21 mouse cellular contexts compared by ENCODE assay signal in genomic region chr11:74404216-74404615, GRCm38 (mm10). TPM values are rescaled to one million over a fixed set of nuclear protein-coding genes. Genes with fewer than 3 reads are reported as not detected.
DNase-seq lines count a peak whose midpoint lies in the region; ATAC-seq lines count a peak whose summit lies in the region.
"Had no signal": no experiment of that assay in that cellular context is flagged by ENCODE, and none has a peak within 500 bp of the region (broad histone marks: within the 10 kb centered on the region; RNA-seq: fewer than 3 reads in every experiment).

No protein-coding gene starts in this region.

- H3K4me2 ChIP-seq in embryonic facial prominence, embryonic 14.5 days (ENCODE audit: low read depth, low read length), result no peak overlapping the region
- H3K4me2 ChIP-seq in kidney, embryonic 14.5 days (replicated peaks; ENCODE audit: low read depth, low read length), result no peak overlapping the region
- H3K4me2 ChIP-seq: limb, embryonic 12.5 days; liver, embryonic 15.5 days; midbrain, embryonic 11.5 days had no signal

- H3K4me1 ChIP-seq in embryonic facial prominence, embryonic 14.5 days (ENCODE audit: control insufficient read depth, insufficient read depth, low read length), result peaks cover 5% of the 10 kb centered on the region
- H3K4me1 ChIP-seq in embryonic facial prominence, embryonic 10.5 days, result peaks cover 6% of the 10 kb centered on the region
- peaks cover 15% of the 10 kb centered on the region for H3K4me1 ChIP-seq in kidney, embryonic 14.5 days (ENCODE audit: control insufficient read depth, insufficient read depth, low read length)
- H3K4me1 ChIP-seq: liver, embryonic 15.5 days had no signal

- H3K27me3 ChIP-seq in embryonic facial prominence, embryonic 14.5 days (replicated peaks; ENCODE audit: control insufficient read depth, insufficient read depth, low read length), result no peaks in the 10 kb centered on the region
- 0 out of 2 replicates have a peak, but pooled peaks cover 4% of the 10 kb centered on the region for H3K27me3 ChIP-seq in embryonic facial prominence, embryonic 10.5 days (replicated peaks; ENCODE audit: low read depth, poor library complexity, severe bottlenecking)
- H3K27me3 ChIP-seq in kidney, embryonic 14.5 days (ENCODE audit: control insufficient read depth, insufficient read depth, low read length), result no peaks in the 10 kb centered on the region
- H3K27me3 ChIP-seq: CH12.LX; liver, embryonic 15.5 days had no signal

- peak; percentile 38 for DNase-seq in embryonic facial prominence, embryonic 14.5 days (ENCODE audit: low spot score)
- no peak for DNase-seq in embryonic facial prominence, embryonic 10.5 days (ENCODE audit: low spot score)
- peak; percentile 28 for DNase-seq in kidney, adult 11 months
- peak; percentile 15 for DNase-seq in 3T3-L1 (ENCODE audit: low read depth, low spot score)
- peak; percentile 31 to 53 for DNase-seq in gastrocnemius, adult 8-10 months (ENCODE audit: low spot score in 2 of 2)
- no peak for DNase-seq in right cerebral cortex, adult 2 months (ENCODE audit: low spot score in 2 of 2)
- DNase-seq: cerebellum, adult 9-11 months; thymus, postnatal 4 days had no signal

- no peak for ATAC-seq in embryonic facial prominence, embryonic 14.5 days (ENCODE audit: low read depth)
- no peak for ATAC-seq in kidney, embryonic 14.5 days (ENCODE audit: low FRiP score, low TSS enrichment)
- no peak for ATAC-seq in activated CD4-positive, CD25-positive, alpha-beta regulatory T cell, adult 4 months

- H3K4me3 ChIP-seq in embryonic facial prominence, embryonic 14.5 days (ENCODE audit: low read depth, low read length), result no peak overlapping the region
- no peak overlapping the region for H3K4me3 ChIP-seq in embryonic facial prominence, embryonic 10.5 days
- no peak overlapping the region for H3K4me3 ChIP-seq in kidney, embryonic 14.5 days (ENCODE audit: low read length)
- H3K4me3 ChIP-seq: left cerebral cortex, adult 2 months; limb, embryonic 12.5 days; liver, embryonic 15.5 days had no signal

- no peaks in the 10 kb centered on the region for H3K36me3 ChIP-seq in embryonic facial prominence, embryonic 14.5 days (ENCODE audit: control insufficient read depth, insufficient read depth, low read length)
- H3K36me3 ChIP-seq in embryonic facial prominence, embryonic 10.5 days (replicated peaks), result no peaks in the 10 kb centered on the region
- H3K36me3 ChIP-seq in kidney, embryonic 14.5 days (ENCODE audit: control insufficient read depth, insufficient read depth, low read length), result no peaks in the 10 kb centered on the region
- H3K36me3 ChIP-seq: limb, embryonic 12.5 days; liver, embryonic 15.5 days had no signal

- no peak overlapping the region for H3K27ac ChIP-seq in embryonic facial prominence, embryonic 14.5 days (replicated peaks; ENCODE audit: low read depth, low read length)
- no peak overlapping the region for H3K27ac ChIP-seq in embryonic facial prominence, embryonic 10.5 days (replicated peaks)
- no peak overlapping the region for H3K27ac ChIP-seq in kidney, embryonic 14.5 days (ENCODE audit: low read depth, low read length)
- H3K27ac ChIP-seq: left cerebral cortex, adult 2 months; limb, embryonic 12.5 days; liver, embryonic 15.5 days; macrophage had no signal

- H3K9me3 ChIP-seq in embryonic facial prominence, embryonic 14.5 days (ENCODE audit: control insufficient read depth, low read length), result no peaks in the 10 kb centered on the region
- no peaks in the 10 kb centered on the region for H3K9me3 ChIP-seq in embryonic facial prominence, embryonic 10.5 days
- no peaks in the 10 kb centered on the region for H3K9me3 ChIP-seq in kidney, embryonic 14.5 days (ENCODE audit: control insufficient read depth, low read length)
- H3K9me3 ChIP-seq: limb, embryonic 12.5 days; liver, embryonic 15.5 days had no signal

- WGBS in embryonic facial prominence, embryonic 14.5 days, result 38% methylated on average over 2 of the region's 2 CpGs
- WGBS in embryonic facial prominence, embryonic 10.5 days, result 53% methylated on average over 2 of the region's 2 CpGs
- WGBS in kidney, embryonic 14.5 days, result 48% methylated on average over 2 of the region's 2 CpGs

- H3K9ac ChIP-seq in embryonic facial prominence, embryonic 14.5 days (ENCODE audit: low read depth, low read length), result no peak overlapping the region
- H3K9ac ChIP-seq in kidney, embryonic 14.5 days (ENCODE audit: low read depth, low read length), result no peak overlapping the region
- H3K9ac ChIP-seq: limb, embryonic 12.5 days; liver, embryonic 15.5 days had no signal

RNA-seq across cellular contexts. Expression of gene Olfr412, which starts 42.3 kb away (rescaled TPM):
- not detected in 2 replicates for polyA plus RNA-seq in embryonic facial prominence, embryonic 14.5 days (2014; fragmentation: Nextera tagmentation; extraction: Ambion mirVana)
- polyA plus RNA-seq in embryonic facial prominence, embryonic 10.5 days (2016; fragmentation: Nextera tagmentation; extraction: Ambion mirVana), result not detected in 2 replicates
- not detected in 2 replicates for polyA plus RNA-seq in kidney, embryonic 14.5 days (2014; fragmentation: Nextera tagmentation; extraction: Ambion mirVana)
- not detected for total RNA-seq in gastrocnemius, adult 8-10 months (2022)
- polyA plus RNA-seq in activated CD4-positive, CD25-positive, alpha-beta regulatory T cell, adult 4 months (2017; shearing (Covaris generic)), result not detected
- total RNA-seq: adrenal gland, postnatal 4 days; CH12.LX; granulocyte monocyte progenitor cell, adult 5-6 weeks; heart, postnatal 36 days; left cerebral cortex, adult 2 months had no signal
- polyA plus RNA-seq: forebrain, embryonic 11.5 days; limb, embryonic 12.5 days; liver, embryonic 15.5 days; macrophage; midbrain, embryonic 11.5 days; neural tube, embryonic 14.5 days had no signal

RNA-seq across cellular contexts. Expression of gene Olfr411, which starts 51.8 kb away (rescaled TPM):
- polyA plus RNA-seq in embryonic facial prominence, embryonic 14.5 days (2014; fragmentation: Nextera tagmentation; extraction: Ambion mirVana), result 0.20 TPM in 1 of 2 replicates, not detected in the other
- not detected in 2 replicates for polyA plus RNA-seq in embryonic facial prominence, embryonic 10.5 days (2016; fragmentation: Nextera tagmentation; extraction: Ambion mirVana)
- not detected in 2 replicates for polyA plus RNA-seq in kidney, embryonic 14.5 days (2014; fragmentation: Nextera tagmentation; extraction: Ambion mirVana)
- not detected for total RNA-seq in gastrocnemius, adult 8-10 months (2022)
- polyA plus RNA-seq in activated CD4-positive, CD25-positive, alpha-beta regulatory T cell, adult 4 months (2017; shearing (Covaris generic)), result not detected
- total RNA-seq: adrenal gland, postnatal 4 days; CH12.LX; granulocyte monocyte progenitor cell, adult 5-6 weeks; heart, postnatal 36 days; left cerebral cortex, adult 2 months had no signal
- polyA plus RNA-seq: forebrain, embryonic 11.5 days; limb, embryonic 12.5 days; liver, embryonic 15.5 days; macrophage; midbrain, embryonic 11.5 days; neural tube, embryonic 14.5 days had no signal

Comparison
In these comparisons a context has a peak if more than half of its experiments do, and no peak if none do; other contexts are left out.
1. DNase-seq: peak in embryonic facial prominence, embryonic 14.5 days (single experiment), kidney, adult 11 months (single experiment), 3T3-L1 (single experiment) and gastrocnemius, adult 8-10 months (2 of 2); none in embryonic facial prominence, embryonic 10.5 days (single experiment) and right cerebral cortex, adult 2 months (0 of 2).